Mouse (Mus musculus): ENCODE data around the gene Ormdl2. TPM values are rescaled to one million over a fixed set of nuclear protein-coding genes. Genes with fewer than 3 reads are reported as not detected.
A peak's percentile ranks its signal among the peaks of the same experiment; 100 is the strongest.

Gene Ormdl2
- polyA plus RNA-seq, 1 experiment, result 20.3 TPM

GRCm38 (mm10) chr10:128793258-128793657, 28.2 kb downstream of the Ormdl2 start:
- TF ChIP-seq POLR2A (IDR thresholded peaks at IDR 0.05; ENCODE audit: extremely low read depth, insufficient read depth, low read length) (no peak), CTCF (IDR thresholded peaks at IDR 0.05; ENCODE audit: extremely low read depth, insufficient read depth, low read length) (no peak)
- Histone ChIP-seq H3K4me1 (ENCODE audit: control insufficient read depth, insufficient read depth, low read length) (no peaks in the 10 kb centered on the region; the same call in 1 of the 2 replicates), H3K27ac (ENCODE audit: insufficient read depth, low read length) (no peak overlapping the region), H3K4me3 (ENCODE audit: insufficient read depth, low read length) (no peak overlapping the region)

GRCm38 (mm10) chr10:128792041-128792440, 29.4 kb downstream of the Ormdl2 start:
- TF ChIP-seq POLR2A (IDR thresholded peaks at IDR 0.05; ENCODE audit: extremely low read depth, insufficient read depth, low read length) (no peak), CTCF (IDR thresholded peaks at IDR 0.05; ENCODE audit: extremely low read depth, insufficient read depth, low read length) (no peak)
- H3K4me3 ChIP-seq (ENCODE audit: insufficient read depth, low read length), result no peak overlapping the region

GRCm38 (mm10) chr10:128790398-128791124, 30.9 kb downstream of the Ormdl2 start, which contains the start of gene Mmp19:
TSS of gene Mmp19 (plus strand) at chr10:128790910.
- TF ChIP-seq POLR2A (IDR thresholded peaks at IDR 0.05; ENCODE audit: extremely low read depth, insufficient read depth, low read length), result no peak
- no peak for TF ChIP-seq CTCF (IDR thresholded peaks at IDR 0.05; ENCODE audit: extremely low read depth, insufficient read depth, low read length)
- H3K4me3 ChIP-seq (ENCODE audit: insufficient read depth, low read length), result no peak within 1 kb of the TSS
- no peak within 1 kb of the TSS for H3K27ac ChIP-seq (ENCODE audit: insufficient read depth, low read length)
- H3K4me1 ChIP-seq (ENCODE audit: control insufficient read depth, insufficient read depth, low read length), result no peaks in the 10 kb centered on the region; the same call in 1 of the 2 replicates

More at GRCm38 (mm10) chr10:128792041-128792440, 29.4 kb downstream of the Ormdl2 start:
- H3K27ac ChIP-seq (ENCODE audit: insufficient read depth, low read length), result no peak overlapping the region
- H3K4me1 ChIP-seq (ENCODE audit: control insufficient read depth, insufficient read depth, low read length), result no peaks in the 10 kb centered on the region; the same call in 1 of the 2 replicates

DNA sequence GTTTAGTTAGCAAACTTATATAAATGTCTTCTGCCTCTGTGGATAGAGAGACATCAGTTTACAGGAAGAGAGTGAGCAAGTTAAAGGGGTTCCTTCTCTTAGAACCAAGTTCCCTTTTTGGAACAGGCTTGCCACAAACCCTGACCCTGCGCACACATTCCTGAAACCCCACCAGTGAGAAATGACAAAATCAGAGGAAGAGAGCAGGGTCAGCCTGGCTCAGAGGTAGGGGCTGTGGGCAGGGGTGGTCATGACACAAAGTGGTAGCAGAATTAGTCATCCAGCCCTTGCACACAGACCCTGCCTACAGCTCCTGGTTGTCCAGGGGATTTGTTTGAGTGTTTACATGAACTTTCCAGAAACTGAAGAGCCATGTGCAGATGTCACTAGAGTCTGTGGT, 41.2 kb downstream of the Ormdl2 start:
- H3K27ac ChIP-seq (ENCODE audit: insufficient read depth, low read length), result no peak overlapping the region
- H3K4me1 ChIP-seq (ENCODE audit: control insufficient read depth, insufficient read depth, low read length), result no peaks in the 10 kb centered on the region
- TF ChIP-seq POLR2A (IDR thresholded peaks at IDR 0.05; ENCODE audit: extremely low read depth, insufficient read depth, low read length) (no peak), CTCF (IDR thresholded peaks at IDR 0.05; ENCODE audit: extremely low read depth, insufficient read depth, low read length) (no peak)
- no peak overlapping the region for H3K4me3 ChIP-seq (ENCODE audit: insufficient read depth, low read length)

GRCm38 (mm10) chr10:128779011-128779795, 42.2 kb downstream of the Ormdl2 start:
- Histone ChIP-seq H3K27ac (ENCODE audit: insufficient read depth, low read length) (peak overlapping the region; percentile 35; the same call in 1 of the 2 replicates), H3K4me1 (ENCODE audit: control insufficient read depth, insufficient read depth, low read length) (no peaks in the 10 kb centered on the region), H3K4me3 (ENCODE audit: insufficient read depth, low read length) (no peak overlapping the region)
- TF ChIP-seq CTCF (IDR thresholded peaks at IDR 0.05; ENCODE audit: extremely low read depth, insufficient read depth, low read length) (no peak), POLR2A (IDR thresholded peaks at IDR 0.05; ENCODE audit: extremely low read depth, insufficient read depth, low read length) (no peak)

DNA sequence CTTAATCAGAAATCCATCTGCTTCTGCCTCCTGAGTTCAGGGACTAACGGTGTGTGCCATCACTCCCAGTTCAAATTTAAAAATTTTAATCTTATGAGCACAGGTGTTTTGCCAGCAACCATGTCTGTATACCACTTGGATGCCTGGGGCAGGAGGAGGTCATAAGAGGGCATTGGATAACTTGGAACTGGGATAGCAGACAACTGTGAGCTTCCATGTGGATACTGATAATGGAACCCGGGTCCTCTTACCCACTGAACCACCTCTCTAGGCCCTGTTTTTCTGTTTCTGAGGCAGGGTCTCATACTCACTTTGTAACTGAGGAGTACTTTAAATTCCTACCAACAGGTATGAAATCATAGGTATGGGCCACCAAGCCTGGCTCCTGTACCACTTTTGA, 43.0 kb downstream of the Ormdl2 start:
- Histone ChIP-seq H3K4me1 (ENCODE audit: control insufficient read depth, insufficient read depth, low read length) (no peaks in the 10 kb centered on the region), H3K4me3 (ENCODE audit: insufficient read depth, low read length) (no peak overlapping the region), H3K27ac (ENCODE audit: insufficient read depth, low read length) (no peak overlapping the region)
- TF ChIP-seq POLR2A (IDR thresholded peaks at IDR 0.05; ENCODE audit: extremely low read depth, insufficient read depth, low read length) (no peak), CTCF (IDR thresholded peaks at IDR 0.05; ENCODE audit: extremely low read depth, insufficient read depth, low read length) (no peak)

DNA sequence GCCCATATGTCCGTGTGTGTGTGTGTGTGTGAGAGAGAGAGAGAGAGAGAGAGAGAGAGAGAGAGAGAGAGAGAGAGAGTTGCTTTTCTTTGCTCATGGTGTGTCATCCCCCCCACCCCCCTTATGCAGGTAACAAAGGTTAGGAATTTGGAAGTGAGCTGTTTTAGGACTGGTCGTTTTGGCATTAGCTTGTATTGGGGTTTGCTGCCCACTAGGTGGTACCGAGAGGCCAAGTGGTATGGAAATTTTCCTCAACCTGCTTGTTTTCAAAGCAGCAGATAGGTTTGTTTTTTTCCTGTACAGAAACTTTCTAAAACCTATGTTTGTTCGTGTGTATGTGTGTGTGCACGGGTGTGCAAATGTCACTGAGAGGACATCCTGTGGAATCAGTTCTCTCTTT, 47.8 kb downstream of the Ormdl2 start:
- H3K4me3 ChIP-seq (ENCODE audit: insufficient read depth, low read length), result no peak overlapping the region
- H3K27ac ChIP-seq (ENCODE audit: insufficient read depth, low read length), result no peak overlapping the region
- no peaks in the 10 kb centered on the region for H3K4me1 ChIP-seq (ENCODE audit: control insufficient read depth, insufficient read depth, low read length)
- TF ChIP-seq POLR2A (IDR thresholded peaks at IDR 0.05; ENCODE audit: extremely low read depth, insufficient read depth, low read length) (no peak), CTCF (IDR thresholded peaks at IDR 0.05; ENCODE audit: extremely low read depth, insufficient read depth, low read length) (no peak)

GRCm38 (mm10) chr10:128772895-128773294, 48.5 kb downstream of the Ormdl2 start:
- Histone ChIP-seq H3K4me3 (ENCODE audit: insufficient read depth, low read length) (no peak overlapping the region), H3K4me1 (ENCODE audit: control insufficient read depth, insufficient read depth, low read length) (no peaks in the 10 kb centered on the region), H3K27ac (ENCODE audit: insufficient read depth, low read length) (no peak overlapping the region)
- TF ChIP-seq CTCF (IDR thresholded peaks at IDR 0.05; ENCODE audit: extremely low read depth, insufficient read depth, low read length), result no peak

Other genes starting within 250 kb of the Ormdl2 start
- gene Erbb3, start 232.0 kb downstream of the Ormdl2 start, polyA plus RNA-seq (2012; rRNA removed), result 7.6 and 9.1 TPM in 2 replicates
- 354 and 390 TPM in 2 replicates for gene Rps26, start 194.9 kb downstream of the Ormdl2 start, polyA plus RNA-seq (2012; rRNA removed)
- gene Ikzf4, start 175.7 kb downstream of the Ormdl2 start, polyA plus RNA-seq (2012; rRNA removed), result 8.3 and 9.2 TPM in 2 replicates
- gene Suox, start 147.6 kb downstream of the Ormdl2 start, polyA plus RNA-seq (2012; rRNA removed), result 11.3 and 12.1 TPM in 2 replicates
- 120 and 125 TPM in 2 replicates for gene Rab5b, start 125.4 kb downstream of the Ormdl2 start, polyA plus RNA-seq (2012; rRNA removed)
- 0.61 and 0.66 TPM in 2 replicates for gene Pmel, start 117.5 kb downstream of the Ormdl2 start, polyA plus RNA-seq (2012; rRNA removed)
- gene Cdk2, start 116.6 kb downstream of the Ormdl2 start, polyA plus RNA-seq (2012; rRNA removed), result 4.5 and 4.6 TPM in 2 replicates
- 13.2 and 15.5 TPM in 2 replicates for gene Dgka, start 76.8 kb downstream of the Ormdl2 start, polyA plus RNA-seq (2012; rRNA removed)
- 39.4 and 41.1 TPM in 2 replicates for gene Pym1, start 73.8 kb downstream of the Ormdl2 start, polyA plus RNA-seq (2012; rRNA removed)
- gene Mmp19, start 30.7 kb downstream of the Ormdl2 start, polyA plus RNA-seq (2012; rRNA removed), result 0.38 and 0.57 TPM in 2 replicates
- gene Dnajc14, start 17.6 kb downstream of the Ormdl2 start, polyA plus RNA-seq (2012; rRNA removed), result 23.0 and 23.9 TPM in 2 replicates
- gene Tmem198b, start 17.3 kb downstream of the Ormdl2 start, polyA plus RNA-seq (2012; rRNA removed), result 12.7 and 13.8 TPM in 2 replicates
- 50.1 and 53.4 TPM in 2 replicates for gene Sarnp, start 4.3 kb downstream of the Ormdl2 start, polyA plus RNA-seq (2012; rRNA removed)
- 7.2 TPM in 2 replicates for gene Gdf11, start 70.1 kb upstream of the Ormdl2 start, polyA plus RNA-seq (2012; rRNA removed)
- 76.2 and 79.5 TPM in 2 replicates for gene Cd63, start 79.3 kb upstream of the Ormdl2 start, polyA plus RNA-seq (2012; rRNA removed)
- 12.7 and 13.0 TPM in 2 replicates for gene Rdh5, start 101.2 kb upstream of the Ormdl2 start, polyA plus RNA-seq (2012; rRNA removed)
- gene Bloc1s1, start 102.4 kb upstream of the Ormdl2 start, polyA plus RNA-seq (2012; rRNA removed), result 221 and 224 TPM in 2 replicates
- 24.3 and 24.9 TPM in 2 replicates for gene Itga7, start 112.2 kb upstream of the Ormdl2 start, polyA plus RNA-seq (2012; rRNA removed)
- gene Mettl7b, start 139.3 kb upstream of the Ormdl2 start, polyA plus RNA-seq (2012; rRNA removed), result not detected in 2 replicates
- gene Olfr9, start 167.8 kb upstream of the Ormdl2 start, polyA plus RNA-seq (2012; rRNA removed), result not detected in 2 replicates
- gene Olfr763, start 189.1 kb upstream of the Ormdl2 start, polyA plus RNA-seq (2012; rRNA removed), result not detected in 2 replicates
- not detected in 2 replicates for gene Olfr764-ps1, start 218.3 kb upstream of the Ormdl2 start, polyA plus RNA-seq (2012; rRNA removed)
- not detected in 2 replicates for gene Olfr765, start 228.4 kb upstream of the Ormdl2 start, polyA plus RNA-seq (2012; rRNA removed)
- not detected in 2 replicates for gene Olfr766-ps1, start 247.3 kb upstream of the Ormdl2 start, polyA plus RNA-seq (2012; rRNA removed)